Mouse (Mus musculus): Measurements from ENCODE around the gene N4bp1. TPM values are rescaled to one million over a fixed set of nuclear protein-coding genes. Genes with fewer than 3 reads are reported as not detected.

Gene N4bp1
- polyA plus RNA-seq, 1 experiment, result 13.2 TPM

DNA sequence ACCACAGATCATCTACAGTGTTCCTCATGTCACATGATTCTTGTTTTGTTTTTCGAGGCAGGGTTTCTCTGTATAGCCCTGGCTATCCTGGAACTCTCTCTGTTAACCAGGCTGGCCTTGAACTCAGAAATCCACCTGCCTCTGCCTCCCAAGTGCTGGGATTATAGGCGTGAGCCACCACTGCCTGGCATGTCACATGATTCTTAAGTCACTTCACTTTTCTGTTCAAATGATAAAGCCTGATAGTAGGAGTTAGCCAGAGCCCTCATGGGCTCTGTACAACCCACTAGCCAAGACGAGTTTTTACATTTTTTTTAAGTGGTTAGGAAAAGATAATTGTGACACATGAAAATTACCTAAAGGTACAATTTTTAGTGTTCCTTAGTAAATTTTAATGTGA lies 126.4 kb downstream of the N4bp1 start:
- peaks cover 12% of the 10 kb centered on the region; the same call in 1 of the 2 replicates for H3K4me1 ChIP-seq (ENCODE audit: control insufficient read depth, insufficient read depth, low read length)
- no peaks in the 10 kb centered on the region for H3K36me3 ChIP-seq (ENCODE audit: control insufficient read depth, insufficient read depth, low read length)
- no peak overlapping the region for H3K4me3 ChIP-seq (ENCODE audit: insufficient read depth, low read depth, low read length)
- TF ChIP-seq POLR2A (IDR thresholded peaks at IDR 0.05; ENCODE audit: low read depth, low read length), result no peak
- WGBS, result 62% methylated on average over 3 of the region's 3 CpGs
- DNase-seq, result no peak
- H3K27me3 ChIP-seq (replicated peaks; ENCODE audit: control insufficient read depth, insufficient read depth, low read length), result no peaks in the 10 kb centered on the region
- no peak overlapping the region; the same call in 1 of the 2 replicates for H3K27ac ChIP-seq (ENCODE audit: insufficient read depth, low read depth, low read length)

Other genes with a start within 250 kb of the N4bp1 start
- 1.5 and 2.2 TPM in 2 replicates for gene Gm10638, start 139.6 kb downstream of the N4bp1 start, polyA plus RNA-seq (2012; rRNA removed)
- 18.4 and 19.8 TPM in 2 replicates for gene Siah1a, start 139.3 kb downstream of the N4bp1 start, polyA plus RNA-seq (2012; rRNA removed)